Mouse (Mus musculus) embryonic facial prominence, embryonic 14.5 days (tissue): ENCODE measurements around the gene Fbxl7. TPM values are rescaled to one million over a fixed set of nuclear protein-coding genes. Genes with fewer than 3 reads are reported as not detected.
A peak's percentile ranks its signal among the peaks of the same experiment; 100 is the strongest.

Experiments
- ATAC-seq: fragments of 200-750 bp; cut with Nextera tagmentation; 2 replicates; pipeline ENCODE4 v1.8.0; 2017; ENCODE audit warnings: low read depth, moderate number of reproducible peaks, moderate TSS enrichment
- DNase-seq: peaks from one replicate; pipeline ENCODE4 v3.0.0-alpha.2; 2015; ENCODE audit warnings: low spot score
- H3K27ac ChIP-seq: fragments of 300-500 bp; sonication (generic); replicated peaks from 2 replicates; pipeline ENCODE4 v1.5.1; 2014; ENCODE audit warnings: low read depth, mild to moderate bottlenecking, low read length, moderate library complexity
- H3K27me3 ChIP-seq: fragments of 300-500 bp; sonication (generic); replicated peaks from 2 replicates; pipeline ENCODE4 v1.6.1; 2014; ENCODE audit warnings: low read length; ENCODE audit not compliant: control insufficient read depth, insufficient read depth
- H3K36me3 ChIP-seq: fragments of 300-500 bp; sonication (generic); 2 replicates; pipeline ENCODE4 v1.6.1; 2014; ENCODE audit warnings: low read length, mixed read lengths; ENCODE audit not compliant: control insufficient read depth, insufficient read depth
- H3K4me1 ChIP-seq: fragments of 300-500 bp; sonication (generic); 2 replicates; pipeline ENCODE4 v1.6.1; 2014; ENCODE audit warnings: antibody characterized with exemption, low read length; ENCODE audit not compliant: control insufficient read depth, insufficient read depth
- H3K4me2 ChIP-seq: fragments of 300-500 bp; sonication (generic); 2 replicates; pipeline ENCODE4 v1.6.1; 2014; ENCODE audit warnings: low read depth, mild to moderate bottlenecking, low read length, moderate library complexity, mixed read lengths
- H3K4me3 ChIP-seq: fragments of 300-500 bp; sonication (generic); 2 replicates; pipeline ENCODE4 v1.5.1; 2014; ENCODE audit warnings: low read depth, mild to moderate bottlenecking, low read length
- H3K9ac ChIP-seq: fragments of 300-500 bp; sonication (generic); 2 replicates; pipeline ENCODE4 v1.6.1; 2014; ENCODE audit warnings: low read depth, mild to moderate bottlenecking, low read length, moderate library complexity, mixed read lengths
- H3K9me3 ChIP-seq: fragments of 300-500 bp; sonication (generic); 2 replicates; pipeline ENCODE4 v1.6.1; 2016; ENCODE audit warnings: low read length; ENCODE audit not compliant: control insufficient read depth
- WGBS: fragments of 180-500 bp; shearing (Covaris S2); extraction: QIAGEN DNeasy Blood & Tissue Kit; methylation state at CpG from one replicate; pipeline ENCODE4 v1.1.7; 2014; 5-methylcytosine and 5-hydroxymethylcytosine counted together
- polyA plus RNA-seq: library from polyadenylated mRNA; unstranded; fragments of >200 nt; fragmentation: Nextera tagmentation; extraction: Ambion mirVana; gene quantifications from 2 replicates; pipeline ENCODE4 v1.2.1, GENCODE M21; 2014

Fbxl7 gene
- polyA plus RNA-seq, result 24.5 and 26.3 TPM in 2 replicates

- Histone ChIP-seq H3K4me3 (peak within 1 kb of the TSS; percentile 91), H3K4me2 (peak within 1 kb of the TSS; percentile 63), H3K9ac (peak within 1 kb of the TSS; percentile 82), H3K27me3 (no peaks in the 10 kb centered on the region), H3K36me3 (no peaks in the 10 kb centered on the region), H3K27ac (peak within 1 kb of the TSS; percentile 97), H3K9me3 (no peaks in the 10 kb centered on the region), H3K4me1 (peaks cover 17% of the 10 kb centered on the region; the same call in 1 of the 2 replicates)
- DNase-seq (peak; percentile 95), ATAC-seq (peak; percentile 91)
- 0% methylated on average over 3 of the region's 58 CpGs for WGBS
Measured at GRCm38 (mm10) chr15:26895251-26895711, at the start of gene Fbxl7. Gene Fbxl7, minus strand, starts transcription at chr15:26895580.

GRCm38 (mm10) chr15:26922026-26922425 lies 26.6 kb upstream of the Fbxl7 start:
- Histone ChIP-seq H3K9me3 (no peaks in the 10 kb centered on the region), H3K27ac (no peak overlapping the region), H3K4me2 (no peak overlapping the region), H3K4me1 (no peaks in the 10 kb centered on the region), H3K36me3 (no peaks in the 10 kb centered on the region), H3K9ac (no peak overlapping the region), H3K4me3 (no peak overlapping the region), H3K27me3 (no peaks in the 10 kb centered on the region)
- DNase-seq (peak; percentile 62), ATAC-seq (no peak)
- 34% methylated on average over 2 of the region's 2 CpGs for WGBS

GRCm38 (mm10) chr15:26913427-26913826 lies 18.0 kb upstream of the Fbxl7 start:
- ATAC-seq, result no peak

GRCm38 (mm10) chr15:26895761-26896160 lies 381 bp upstream of the Fbxl7 start:
- Histone ChIP-seq H3K9ac (peak overlapping the region; percentile 82), H3K27ac (peak overlapping the region; percentile 97), H3K27me3 (no peaks in the 10 kb centered on the region), H3K4me2 (peak overlapping the region; percentile 63), H3K4me3 (peak overlapping the region; percentile 91), H3K9me3 (no peaks in the 10 kb centered on the region), H3K4me1 (peaks cover 13% of the 10 kb centered on the region; the same call in 1 of the 2 replicates), H3K36me3 (no peaks in the 10 kb centered on the region)
- WGBS, result 0% methylated on average over 13 of the region's 14 CpGs
- peak; percentile 27 for ATAC-seq
- DNase-seq, result peak; percentile 85

More at GRCm38 (mm10) chr15:26913427-26913826, 18.0 kb upstream of the Fbxl7 start:
- H3K4me2 ChIP-seq, result no peak overlapping the region
- H3K9ac ChIP-seq, result no peak overlapping the region
- H3K27me3 ChIP-seq, result no peaks in the 10 kb centered on the region
- no peak overlapping the region for H3K4me3 ChIP-seq
- 0 out of 2 replicates have a peak, but pooled peaks cover 3% of the 10 kb centered on the region for H3K9me3 ChIP-seq
- H3K27ac ChIP-seq, result no peak overlapping the region
- DNase-seq, result no peak
- H3K36me3 ChIP-seq, result no peaks in the 10 kb centered on the region
- H3K4me1 ChIP-seq, result no peaks in the 10 kb centered on the region

- Histone ChIP-seq H3K9ac (peak overlapping the region; percentile 82), H3K4me3 (peak overlapping the region; percentile 91), H3K27me3 (no peaks in the 10 kb centered on the region), H3K27ac (peak overlapping the region; percentile 97), H3K4me1 (peaks cover 20% of the 10 kb centered on the region), H3K9me3 (no peaks in the 10 kb centered on the region), H3K36me3 (no peaks in the 10 kb centered on the region), H3K4me2 (peak overlapping the region; percentile 63)
- DNase-seq (peak; percentile 52), ATAC-seq (peak; percentile 66)
- 0% methylated on average over 18 of the region's 28 CpGs for WGBS
Measured at GRCm38 (mm10) chr15:26894801-26895229, 565 bp downstream of the Fbxl7 start.

- peak overlapping the region; percentile 97 for H3K27ac ChIP-seq
- peak; percentile 23 for ATAC-seq
- peak; percentile 92 for DNase-seq
- peak overlapping the region; percentile 82 for H3K9ac ChIP-seq
- WGBS, result 1% methylated on average over 12 of the region's 12 CpGs
- no peaks in the 10 kb centered on the region for H3K36me3 ChIP-seq
- no peaks in the 10 kb centered on the region for H3K27me3 ChIP-seq
- peaks cover 25% of the 10 kb centered on the region for H3K4me1 ChIP-seq
- no peaks in the 10 kb centered on the region for H3K9me3 ChIP-seq
- peak overlapping the region; percentile 63 for H3K4me2 ChIP-seq
- H3K4me3 ChIP-seq, result peak overlapping the region; percentile 91
Measured at GRCm38 (mm10) chr15:26894031-26894655, 1.2 kb downstream of the Fbxl7 start.

DNA sequence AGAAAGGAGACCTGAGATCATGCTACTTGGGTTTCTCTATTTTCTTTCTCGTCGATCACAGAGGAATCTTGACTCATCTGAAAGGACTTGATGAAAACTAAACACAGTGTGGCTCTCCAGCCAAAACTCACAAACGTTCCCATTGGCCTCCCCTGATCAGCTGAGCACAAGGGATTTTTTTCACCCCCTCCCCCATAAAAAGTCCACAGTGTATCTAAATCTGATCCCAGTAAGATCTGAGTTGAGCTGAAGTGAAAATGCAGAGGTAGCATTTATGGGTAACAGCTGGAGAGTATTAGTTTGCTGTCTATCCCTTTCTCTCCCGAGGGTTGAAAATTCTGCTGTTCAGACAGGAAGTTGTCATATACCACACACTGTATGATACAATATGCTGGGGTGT lies 2.2 kb downstream of the Fbxl7 start:
- peak; percentile 70 for DNase-seq
- Histone ChIP-seq H3K4me2 (peak overlapping the region; percentile 63), H3K9me3 (no peaks in the 10 kb centered on the region), H3K27ac (peak overlapping the region; percentile 52; the same call in 1 of the 2 replicates), H3K4me3 (peak overlapping the region; percentile 91), H3K9ac (peak overlapping the region; percentile 30; the same call in 1 of the 2 replicates), H3K36me3 (no peaks in the 10 kb centered on the region), H3K27me3 (no peaks in the 10 kb centered on the region), H3K4me1 (peaks cover 33% of the 10 kb centered on the region)
- WGBS, result 22% methylated on average over 4 of the region's 4 CpGs
- ATAC-seq, result no peak

DNA sequence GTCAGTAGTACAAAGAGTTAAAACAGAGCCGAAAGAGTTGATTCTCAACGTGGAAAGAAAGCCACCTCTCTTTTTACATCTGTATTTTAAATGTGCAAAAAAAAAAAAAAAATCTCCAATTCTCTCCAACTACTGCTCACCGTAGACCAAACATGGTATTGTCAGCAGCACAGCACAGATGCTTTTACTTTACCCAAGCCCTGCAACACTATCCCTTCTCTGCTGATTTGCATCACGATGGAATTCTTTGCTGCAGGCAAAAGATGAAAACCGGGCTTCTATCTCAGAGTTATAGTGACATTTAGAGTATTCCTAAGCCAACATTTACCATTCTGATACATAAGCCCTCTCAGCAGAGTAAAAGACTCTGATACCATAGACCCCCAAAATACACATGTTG lies 5.4 kb downstream of the Fbxl7 start:
- peak; percentile 65 for DNase-seq

More for the DNA sequence above, 5.4 kb downstream of the Fbxl7 start:
- no peaks in the 10 kb centered on the region for H3K36me3 ChIP-seq
- H3K27me3 ChIP-seq, result no peaks in the 10 kb centered on the region
- H3K9ac ChIP-seq, result no peak overlapping the region
- no peaks in the 10 kb centered on the region for H3K9me3 ChIP-seq
- no peak overlapping the region for H3K4me3 ChIP-seq
- H3K4me1 ChIP-seq, result peaks cover 42% of the 10 kb centered on the region
- 21% methylated on average over 5 of the region's 5 CpGs for WGBS
- H3K27ac ChIP-seq, result no peak overlapping the region
- no peak for ATAC-seq
- H3K4me2 ChIP-seq, result peak overlapping the region; percentile 16
